In the genomic region with DNA sequence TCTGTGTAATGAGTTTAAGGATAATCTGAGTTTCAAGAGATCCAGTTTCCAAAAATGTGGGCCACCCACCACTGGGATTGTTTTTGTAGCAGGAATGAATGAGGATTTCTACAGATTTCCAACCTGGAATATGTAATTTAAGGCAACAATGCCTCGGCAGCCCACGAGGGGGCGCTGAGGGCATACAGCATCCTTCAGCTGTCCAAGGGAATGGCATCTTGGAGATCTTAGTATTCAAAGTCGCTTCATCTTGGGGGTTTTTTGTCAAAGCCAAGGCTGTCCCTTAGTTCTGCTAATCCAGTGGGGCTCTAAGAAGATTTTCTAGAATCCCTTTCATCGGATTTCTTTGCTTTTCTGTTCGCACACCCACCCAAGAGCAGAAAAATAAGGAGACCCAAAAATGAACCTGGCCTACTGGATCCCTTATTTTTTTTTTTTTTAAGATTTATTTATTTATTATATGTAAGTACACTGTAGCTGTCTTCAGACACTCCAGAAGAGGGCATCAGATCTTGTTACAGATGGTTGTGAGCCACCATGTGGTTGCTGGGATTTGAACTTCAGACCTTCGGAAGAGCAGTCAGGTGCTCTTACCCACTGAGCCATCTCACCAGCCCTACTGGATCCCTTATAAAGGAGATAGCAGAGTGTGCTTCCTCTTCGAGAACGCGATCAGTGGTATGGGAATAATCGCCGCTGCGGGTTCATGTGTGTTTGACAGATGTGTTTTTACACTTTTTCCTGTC, we compare ENCODE assay signal across 8 mouse cellular contexts. TPM values are rescaled to one million over a fixed set of nuclear protein-coding genes. Genes with fewer than 3 reads are reported as not detected.
A peak's percentile ranks its signal among the peaks of the same experiment; 100 is the strongest.
DNase-seq lines count a peak whose midpoint lies in the region; ATAC-seq and TF ChIP-seq lines count a peak whose summit lies in the region.

No protein-coding gene starts in this region.

- peak; percentile 86 for DNase-seq in hindbrain, embryonic 14.5 days (ENCODE audit: low spot score)
- peak; percentile 85 for DNase-seq in ZHBTc4 (ENCODE audit: low read depth, low spot score)
- peak; percentile 71 to 79 for DNase-seq in heart, postnatal 14 days
- peak; percentile 71 for DNase-seq in left cerebral cortex, postnatal 36 days (ENCODE audit: low spot score in 2 of 2)
- peak; percentile 83 for DNase-seq in midbrain, postnatal 0 days (ENCODE audit: low spot score)
- DNase-seq in thymus, postnatal 0 days (ENCODE audit: low spot score): peak; percentile 64

- H3K4me2 ChIP-seq in hindbrain, embryonic 14.5 days (replicated peaks): no peak overlapping the region
- H3K4me2 ChIP-seq in hindbrain, embryonic 13.5 days: no peak overlapping the region
- no peak overlapping the region for H3K4me2 ChIP-seq in midbrain, postnatal 0 days (ENCODE audit: low read depth, low read length, poor library complexity, severe bottlenecking)

- H3K4me1 ChIP-seq in hindbrain, embryonic 14.5 days (replicated peaks; ENCODE audit: control insufficient read depth, insufficient read depth, low read length): no peaks in the 10 kb centered on the region
- H3K4me1 ChIP-seq in hindbrain, embryonic 13.5 days (replicated peaks): no peaks in the 10 kb centered on the region
- no peaks in the 10 kb centered on the region; the same call in 1 of the 2 replicates for H3K4me1 ChIP-seq in cortical plate, adult 2 months (ENCODE audit: control insufficient read depth, insufficient read depth, low read length)
- no peaks in the 10 kb centered on the region for H3K4me1 ChIP-seq in midbrain, postnatal 0 days (ENCODE audit: insufficient read depth, low read length)

- H3K9me3 ChIP-seq in hindbrain, embryonic 14.5 days (ENCODE audit: control insufficient read depth, low read length): no peaks in the 10 kb centered on the region
- H3K9me3 ChIP-seq in hindbrain, embryonic 13.5 days: no peaks in the 10 kb centered on the region
- no peaks in the 10 kb centered on the region for H3K9me3 ChIP-seq in midbrain, postnatal 0 days (ENCODE audit: low read length)

- H3K27me3 ChIP-seq in hindbrain, embryonic 14.5 days (ENCODE audit: control insufficient read depth, insufficient read depth, low read length): no peaks in the 10 kb centered on the region
- no peaks in the 10 kb centered on the region for H3K27me3 ChIP-seq in hindbrain, embryonic 13.5 days
- H3K27me3 ChIP-seq in midbrain, postnatal 0 days (ENCODE audit: insufficient read depth, low read length): no peaks in the 10 kb centered on the region

- H3K27ac ChIP-seq in hindbrain, embryonic 14.5 days: no peak overlapping the region
- no peak overlapping the region for H3K27ac ChIP-seq in hindbrain, embryonic 13.5 days
- H3K27ac ChIP-seq in cortical plate, adult 2 months (ENCODE audit: insufficient read depth, low read length): no peak overlapping the region
- no peak overlapping the region for H3K27ac ChIP-seq in midbrain, postnatal 0 days (ENCODE audit: low read depth, low read length)

- no peak overlapping the region for H3K9ac ChIP-seq in hindbrain, embryonic 14.5 days
- H3K9ac ChIP-seq in hindbrain, embryonic 13.5 days: no peak overlapping the region
- H3K9ac ChIP-seq in midbrain, postnatal 0 days (replicated peaks; ENCODE audit: low read length, poor library complexity, severe bottlenecking): no peak overlapping the region

- no peak overlapping the region for H3K4me3 ChIP-seq in hindbrain, embryonic 14.5 days (replicated peaks; ENCODE audit: low read length)
- H3K4me3 ChIP-seq in hindbrain, embryonic 13.5 days: no peak overlapping the region
- H3K4me3 ChIP-seq in cortical plate, adult 2 months (ENCODE audit: insufficient read depth, low read length): no peak overlapping the region
- H3K4me3 ChIP-seq in midbrain, postnatal 0 days (ENCODE audit: low read depth, low read length): no peak overlapping the region

- intact Hi-C loops in heart, postnatal 14 days (cut with DNase I): loop anchor here (1.0 kb wide), 1 partner anchor 52 kb away; no protein-coding TSS in a partner anchor
- intact Hi-C loops in left cerebral cortex, postnatal 36 days (cut with DNase I): loop anchor here (2.0 to 5.0 kb wide), 2 partner anchors 51 to 172 kb away; partner anchors contain the start of gene Trafd1

- peaks cover 28% of the 10 kb centered on the region for H3K36me3 ChIP-seq in hindbrain, embryonic 14.5 days (replicated peaks; ENCODE audit: control insufficient read depth, insufficient read depth)
- peaks cover 26% of the 10 kb centered on the region for H3K36me3 ChIP-seq in hindbrain, embryonic 13.5 days
- peaks cover 7% of the 10 kb centered on the region for H3K36me3 ChIP-seq in midbrain, postnatal 0 days (ENCODE audit: insufficient read depth, low read length)

- no peak for TF ChIP-seq POLR2A in cortical plate, adult 2 months (IDR thresholded peaks at IDR 0.05; ENCODE audit: extremely low read depth, insufficient read depth, low read length)

- peak; percentile 96 for TF ChIP-seq CTCF in cortical plate, adult 2 months (IDR thresholded peaks at IDR 0.05; ENCODE audit: extremely low read depth, insufficient read depth, low read length)
- TF ChIP-seq CTCF in midbrain, postnatal 0 days (IDR thresholded peaks at IDR 0.05): peak; percentile 95

- ATAC-seq in hindbrain, embryonic 14.5 days (ENCODE audit: low FRiP score): no peak
- ATAC-seq in hindbrain, embryonic 13.5 days (ENCODE audit: low FRiP score): no peak
- ATAC-seq in midbrain, postnatal 0 days (ENCODE audit: low FRiP score): no peak

- 52% methylated on average over 13 of the region's 13 CpGs for WGBS in hindbrain, embryonic 14.5 days
- 47% methylated on average over 13 of the region's 13 CpGs for WGBS in hindbrain, embryonic 13.5 days
- whole genome bisulfite sequencing in midbrain, postnatal 0 days: 40% methylated on average over 13 of the region's 13 CpGs

RNA-seq across cellular contexts. Expression of gene Hectd4, which starts 4.5 kb away (rescaled TPM):
- 34.1 and 37.2 TPM in 2 replicates for polyA plus RNA-seq in hindbrain, embryonic 14.5 days (2014; fragmentation: Nextera tagmentation; extraction: Ambion mirVana)
- 15.0 and 17.2 TPM in 2 replicates for polyA plus RNA-seq in hindbrain, embryonic 13.5 days (2015; fragmentation: Nextera tagmentation; extraction: Ambion mirVana)
- 77.7 and 79.8 TPM in 2 replicates for polyA plus RNA-seq in cortical plate, adult 2 months (2012; rRNA removed)
- 10 to 100 TPM; 25.1 to 27.6 TPM for total RNA-seq in heart, postnatal 14 days (2021)
- total RNA-seq in left cerebral cortex, postnatal 36 days (2021): 100 to 1,000 TPM; 180 to 207 TPM
- 141 and 153 TPM in 2 replicates for total RNA-seq in midbrain, postnatal 0 days (2014; rRNA removed)
- polyA plus RNA-seq in midbrain, postnatal 0 days (2015; fragmentation: Nextera tagmentation; extraction: Ambion mirVana): 16.4 and 17.9 TPM in 2 replicates
- polyA plus RNA-seq in thymus, postnatal 0 days (2015; fragmentation: Nextera tagmentation; extraction: Ambion mirVana): 4.3 and 4.9 TPM in 2 replicates

RNA-seq across cellular contexts. Expression of gene Rpl6, which starts 11.3 kb away (rescaled TPM):
- polyA plus RNA-seq in hindbrain, embryonic 14.5 days (2014; fragmentation: Nextera tagmentation; extraction: Ambion mirVana): 377 and 422 TPM in 2 replicates
- 427 and 429 TPM in 2 replicates for polyA plus RNA-seq in hindbrain, embryonic 13.5 days (2015; fragmentation: Nextera tagmentation; extraction: Ambion mirVana)
- polyA plus RNA-seq in cortical plate, adult 2 months (2012; rRNA removed): 394 and 406 TPM in 2 replicates
- 100 to 1,000 TPM; 556 to 621 TPM for total RNA-seq in heart, postnatal 14 days (2021)
- total RNA-seq in left cerebral cortex, postnatal 36 days (2021): 100 to 1,000 TPM; 401 to 441 TPM
- total RNA-seq in midbrain, postnatal 0 days (2014; rRNA removed): 463 and 476 TPM in 2 replicates
- polyA plus RNA-seq in midbrain, postnatal 0 days (2015; fragmentation: Nextera tagmentation; extraction: Ambion mirVana): 360 and 362 TPM in 2 replicates
- 745 and 751 TPM in 2 replicates for polyA plus RNA-seq in thymus, postnatal 0 days (2015; fragmentation: Nextera tagmentation; extraction: Ambion mirVana)

RNA-seq across cellular contexts. Expression of gene Ptpn11, which starts 24.4 kb away (rescaled TPM):
- polyA plus RNA-seq in hindbrain, embryonic 14.5 days (2014; fragmentation: Nextera tagmentation; extraction: Ambion mirVana): 26.2 and 26.4 TPM in 2 replicates
- 23.1 and 23.6 TPM in 2 replicates for polyA plus RNA-seq in hindbrain, embryonic 13.5 days (2015; fragmentation: Nextera tagmentation; extraction: Ambion mirVana)
- 60.0 and 64.6 TPM in 2 replicates for polyA plus RNA-seq in cortical plate, adult 2 months (2012; rRNA removed)
- total RNA-seq in heart, postnatal 14 days (2021): 100 to 1,000 TPM; 147 to 166 TPM
- total RNA-seq in left cerebral cortex, postnatal 36 days (2021): 10 to 100 TPM; 93.7 to 99.3 TPM
- total RNA-seq in midbrain, postnatal 0 days (2014; rRNA removed): 53.9 and 54.4 TPM in 2 replicates
- polyA plus RNA-seq in midbrain, postnatal 0 days (2015; fragmentation: Nextera tagmentation; extraction: Ambion mirVana): 23.1 and 24.8 TPM in 2 replicates
- 16.0 and 18.9 TPM in 2 replicates for polyA plus RNA-seq in thymus, postnatal 0 days (2015; fragmentation: Nextera tagmentation; extraction: Ambion mirVana)
